26 mouse cellular contexts compared by ENCODE assay signal in the genomic region with DNA sequence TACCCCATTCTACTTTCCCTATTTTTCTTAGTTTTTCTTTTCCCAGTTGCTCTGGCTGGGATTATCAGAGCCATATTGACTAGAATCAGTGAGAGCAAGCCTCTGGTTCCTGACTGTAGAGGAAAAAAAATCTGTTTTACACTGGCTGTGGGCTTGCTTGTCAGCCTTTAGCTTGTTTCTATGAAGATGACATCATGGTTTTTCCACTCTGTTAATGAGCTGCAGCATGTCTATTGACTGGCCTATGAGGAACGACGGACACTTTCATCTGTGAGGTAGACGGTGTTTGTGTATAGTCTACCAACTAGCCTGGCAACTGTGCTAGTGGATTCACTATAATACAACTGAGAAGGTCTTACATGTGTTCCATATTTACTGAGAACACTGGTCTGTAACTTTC.
"Had no signal": no experiment of that assay in that cellular context is flagged by ENCODE, and none has a peak within 500 bp of the region (broad histone marks: within the 10 kb centered on the region; RNA-seq: fewer than 3 reads in every experiment).

No protein-coding gene starts in this region.

- H3K36me3 ChIP-seq: heart, embryonic 10.5 days; heart, embryonic 12.5 days; hindbrain, embryonic 10.5 days; hindbrain, embryonic 12.5 days; intestine, embryonic 15.5 days; limb, embryonic 10.5 days; limb, embryonic 12.5 days; liver, embryonic 12.5 days had no signal

- ATAC-seq: hindbrain, embryonic 16.5 days; inflammation-experienced regulatory T-cells, adult 6 months; intestine, embryonic 15.5 days; intestine, postnatal 0 days; liver, embryonic 12.5 days had no signal

- H3K4me1 ChIP-seq: heart, embryonic 10.5 days; heart, embryonic 12.5 days; hindbrain, embryonic 10.5 days; hindbrain, embryonic 12.5 days; intestine, embryonic 15.5 days; limb, embryonic 10.5 days; limb, embryonic 12.5 days; liver, embryonic 12.5 days had no signal

- H3K27ac ChIP-seq: gastrocnemius, adult 2 months; heart, embryonic 10.5 days; hindbrain, embryonic 10.5 days; hindbrain, embryonic 12.5 days; hindbrain, embryonic 14.5 days; intestine, embryonic 15.5 days; layer of hippocampus, adult 2 months; left cerebral cortex, adult 2 months; limb, embryonic 10.5 days; limb, embryonic 12.5 days; liver, embryonic 12.5 days; liver, embryonic 14.5 days had no signal

- H3K9ac ChIP-seq: heart, embryonic 12.5 days; hindbrain, embryonic 12.5 days; hindbrain, embryonic 14.5 days; intestine, embryonic 15.5 days; limb, embryonic 12.5 days; liver, embryonic 12.5 days; liver, embryonic 14.5 days had no signal

- H3K4me3 ChIP-seq: gastrocnemius, adult 2 months; heart, embryonic 10.5 days; heart, embryonic 12.5 days; hindbrain, embryonic 10.5 days; hindbrain, embryonic 12.5 days; intestine, embryonic 15.5 days; layer of hippocampus, adult 2 months; left cerebral cortex, adult 2 months; limb, embryonic 10.5 days; limb, embryonic 12.5 days; liver, embryonic 12.5 days had no signal

- H3K4me2 ChIP-seq: heart, embryonic 12.5 days; hindbrain, embryonic 12.5 days; hindbrain, embryonic 14.5 days; intestine, embryonic 15.5 days; limb, embryonic 12.5 days; liver, embryonic 12.5 days had no signal

- H3K9me3 ChIP-seq: heart, embryonic 10.5 days; heart, embryonic 12.5 days; hindbrain, embryonic 10.5 days; hindbrain, embryonic 12.5 days; intestine, embryonic 15.5 days; limb, embryonic 10.5 days; limb, embryonic 12.5 days; liver, embryonic 12.5 days had no signal

- H3K27me3 ChIP-seq: heart, embryonic 12.5 days; hindbrain, embryonic 12.5 days; intestine, embryonic 15.5 days; limb, embryonic 12.5 days; liver, embryonic 12.5 days had no signal

- DNase-seq: gastrocnemius, adult 2 months; gastrocnemius, postnatal 10 days; gastrocnemius, postnatal 25 days; heart, adult 18-20 months; heart, postnatal 10 days; heart, postnatal 4 days; kidney, adult 18-20 months; kidney, adult 8-10 months; kidney, postnatal 10 days; kidney, postnatal 25 days; kidney, postnatal 4 days had no signal
